Mouse (Mus musculus) limb, embryonic 10.5 days (tissue): ENCODE data around the gene Ripk1. TPM values are rescaled to one million over a fixed set of nuclear protein-coding genes. Genes with fewer than 3 reads are reported as not detected.

Experiments used
- polyA plus RNA-seq: library from polyadenylated mRNA; unstranded; fragments of >200 nt; fragmentation: Nextera tagmentation; extraction: Ambion mirVana; gene quantifications from 2 replicates; pipeline ENCODE4 v1.2.1, GENCODE M21; 2016

The Ripk1 gene
- polyA plus RNA-seq, 1 experiment from 2014 or later: 9.7 TPM

Other genes with a start within 250 kb of the Ripk1 start
- gene Serpinb6e, start 159.0 kb upstream of the Ripk1 start, polyA plus RNA-seq: not detected in 2 replicates
- 0.61 and 0.80 TPM in 2 replicates for gene Serpinb6c, start 96.7 kb upstream of the Ripk1 start, polyA plus RNA-seq
- gene Nqo2, start 37.7 kb upstream of the Ripk1 start, polyA plus RNA-seq: 20.0 and 23.0 TPM in 2 replicates
- 26.4 and 35.7 TPM in 2 replicates for gene Serpinb6a, start 431 bp downstream of the Ripk1 start, polyA plus RNA-seq
- gene Bphl, start 35.2 kb downstream of the Ripk1 start, polyA plus RNA-seq: 30.6 and 33.6 TPM in 2 replicates
- gene Tubb2a, start 75.6 kb downstream of the Ripk1 start, polyA plus RNA-seq: 44.3 and 44.7 TPM in 2 replicates
- gene Tubb2b, start 128.1 kb downstream of the Ripk1 start, polyA plus RNA-seq: 11.7 and 15.6 TPM in 2 replicates
- 80.5 and 83.3 TPM in 2 replicates for gene Psmg4, start 160.6 kb downstream of the Ripk1 start, polyA plus RNA-seq